Mouse (Mus musculus): ENCODE results near the gene Dok7. TPM values are rescaled to one million over a fixed set of nuclear protein-coding genes. Genes with fewer than 3 reads are reported as not detected.

Dok7 gene
- polyA plus RNA-seq, 1 experiment from 2014 or later, result 10.4 TPM

- no peak overlapping the region for H3K27ac ChIP-seq (ENCODE audit: low read length)
- 77% methylated on average over 5 of the region's 5 CpGs for WGBS
- no peaks in the 10 kb centered on the region for H3K27me3 ChIP-seq (ENCODE audit: control insufficient read depth, insufficient read depth, low read depth, low read length)
- H3K4me3 ChIP-seq (ENCODE audit: low read depth, low read length), result no peak overlapping the region
- 0 out of 2 replicates have a peak, but pooled peaks cover 2% of the 10 kb centered on the region for H3K4me1 ChIP-seq (ENCODE audit: control insufficient read depth, insufficient read depth, low read length)
- no peak for ATAC-seq
- no peak overlapping the region for H3K4me2 ChIP-seq (ENCODE audit: low read length)
- H3K36me3 ChIP-seq (ENCODE audit: control insufficient read depth, insufficient read depth, low read length), result no peaks in the 10 kb centered on the region
- no peaks in the 10 kb centered on the region for H3K9me3 ChIP-seq (replicated peaks; ENCODE audit: control insufficient read depth, low read length, poor library complexity, severe bottlenecking)
- H3K9ac ChIP-seq (ENCODE audit: low read depth, low read length), result no peak overlapping the region
Observed at GRCm38 (mm10) chr5:35135903-35136302, 79.3 kb downstream of the Dok7 start.

Small RNAs within 50 kb of the gene (microRNA-seq; reads per million reads assigned to microRNA genes)
- gene Mir3097, result 8.4 reads per million, percentile 29 among the genes with 10 or more reads in this experiment

Other genes starting within 250 kb of the Dok7 start
- gene Msantd1, start 148.8 kb upstream of the Dok7 start, polyA plus RNA-seq (2015; fragmentation: Nextera tagmentation; extraction: Ambion mirVana), result 6.8 and 8.9 TPM in 2 replicates
- gene Rgs12, start 107.3 kb upstream of the Dok7 start, polyA plus RNA-seq (2015; fragmentation: Nextera tagmentation; extraction: Ambion mirVana), result 42.3 and 52.9 TPM in 2 replicates
- 0.16 and 0.31 TPM in 2 replicates for gene Hgfac, start 15.3 kb upstream of the Dok7 start, polyA plus RNA-seq (2015; fragmentation: Nextera tagmentation; extraction: Ambion mirVana)
- 133 and 141 TPM in 2 replicates for gene Lrpap1, start 49.0 kb downstream of the Dok7 start, polyA plus RNA-seq (2015; fragmentation: Nextera tagmentation; extraction: Ambion mirVana)
- 0.36 and 0.39 TPM in 2 replicates for gene Adra2c, start 221.6 kb downstream of the Dok7 start, polyA plus RNA-seq (2015; fragmentation: Nextera tagmentation; extraction: Ambion mirVana)

Measured in midbrain, embryonic 16.5 days (tissue).